Comparison of ENCODE assay signal across 8 mouse cellular contexts in genomic region chr4:41762099-41762687, GRCm38 (mm10). TPM values are rescaled to one million over a fixed set of nuclear protein-coding genes. Genes with fewer than 3 reads are reported as not detected.
DNase-seq lines count a peak whose midpoint lies in the region; ATAC-seq and TF ChIP-seq lines count a peak whose summit lies in the region.

No protein-coding gene starts in this region.

- no peaks in the 10 kb centered on the region for H3K9me3 ChIP-seq in kidney, embryonic 15.5 days (replicated peaks)
- no peaks in the 10 kb centered on the region for H3K9me3 ChIP-seq in hindbrain, embryonic 10.5 days

- H3K36me3 ChIP-seq in kidney, embryonic 15.5 days = peaks cover 30% of the 10 kb centered on the region
- peaks cover 1% of the 10 kb centered on the region; the same call in 1 of the 2 replicates for H3K36me3 ChIP-seq in kidney, adult 2 months (ENCODE audit: control insufficient read depth, insufficient read depth, low read length)
- peaks cover 6% of the 10 kb centered on the region; the same call in 1 of the 2 replicates for H3K36me3 ChIP-seq in hindbrain, embryonic 10.5 days

- peak; percentile 73 for ATAC-seq in kidney, embryonic 15.5 days (replicated peaks; ENCODE audit: low FRiP score)
- ATAC-seq in granulocyte monocyte progenitor cell, adult 5-6 weeks (replicated peaks; ENCODE audit: poor library complexity, severe bottlenecking) = no peak

- intact Hi-C loops in left cerebral cortex, postnatal 36 days (cut with DNase I) = no loop called here

- H3K4me2 ChIP-seq in kidney, embryonic 15.5 days = peak overlapping the region; percentile 69

- no peak for DNase-seq in kidney, adult 2 months
- DNase-seq in embryo, embryonic 11 days = peak; percentile 87
- DNase-seq in hindbrain, embryonic 10.5 days (ENCODE audit: low spot score) = peak; percentile 50
- DNase-seq in mesoderm, embryonic 11.5 days (ENCODE audit: low read depth, low spot score) = peak; percentile 47
- no peak for DNase-seq in left cerebral cortex, postnatal 36 days (ENCODE audit: low spot score in 2 of 2)
- no peak for DNase-seq in urinary bladder, adult 18-20 months (ENCODE audit: low spot score in 2 of 2)

- WGBS in kidney, embryonic 15.5 days = 20% methylated on average over 8 of the region's 8 CpGs
- 61% methylated on average over 8 of the region's 8 CpGs for WGBS in kidney, adult 2 months
- 36% methylated on average over 8 of the region's 8 CpGs for WGBS in hindbrain, embryonic 10.5 days

- H3K27ac ChIP-seq in kidney, embryonic 15.5 days = peak overlapping the region; percentile 89
- no peak overlapping the region for H3K27ac ChIP-seq in kidney, adult 2 months (ENCODE audit: insufficient read depth, low read depth, low read length)
- H3K27ac ChIP-seq in hindbrain, embryonic 10.5 days = peak overlapping the region; percentile 89

- H3K4me3 ChIP-seq in kidney, embryonic 15.5 days (replicated peaks) = peak overlapping the region; percentile 46
- no peak overlapping the region for H3K4me3 ChIP-seq in kidney, adult 2 months (ENCODE audit: insufficient read depth, low read depth, low read length)
- peak overlapping the region; percentile 54 for H3K4me3 ChIP-seq in hindbrain, embryonic 10.5 days

- peaks cover 54% of the 10 kb centered on the region for H3K4me1 ChIP-seq in kidney, embryonic 15.5 days
- H3K4me1 ChIP-seq in kidney, adult 2 months (ENCODE audit: control insufficient read depth, insufficient read depth, low read length) = peaks cover 19% of the 10 kb centered on the region; the same call in 1 of the 2 replicates
- H3K4me1 ChIP-seq in hindbrain, embryonic 10.5 days (replicated peaks) = peaks cover 38% of the 10 kb centered on the region

- no peak for TF ChIP-seq POLR2A in kidney, adult 2 months (IDR thresholded peaks at IDR 0.05; ENCODE audit: low read depth, low read length)

- H3K9ac ChIP-seq in kidney, embryonic 15.5 days = peak overlapping the region; percentile 35; the same call in 1 of the 2 replicates

- no peaks in the 10 kb centered on the region for H3K27me3 ChIP-seq in kidney, embryonic 15.5 days
- no peaks in the 10 kb centered on the region for H3K27me3 ChIP-seq in kidney, adult 2 months (replicated peaks; ENCODE audit: control insufficient read depth, insufficient read depth, low read length)
- no peaks in the 10 kb centered on the region for H3K27me3 ChIP-seq in hindbrain, embryonic 10.5 days (ENCODE audit: insufficient read depth, poor library complexity, severe bottlenecking)

- no peak for TF ChIP-seq CTCF in kidney, adult 2 months (conservative IDR thresholded peaks at IDR 0.05; ENCODE audit: insufficient read depth, insufficient read length, low read depth, low read length)

RNA-seq across cellular contexts. Expression of gene Sigmar1, which starts 6.2 kb away (rescaled TPM):
- polyA plus RNA-seq in kidney, embryonic 15.5 days (2015; fragmentation: Nextera tagmentation; extraction: Ambion mirVana) = 79.7 and 87.4 TPM in 2 replicates
- 60.6 and 69.7 TPM in 2 replicates for polyA plus RNA-seq in kidney, adult 2 months (2012; rRNA removed)
- polyA plus RNA-seq in hindbrain, embryonic 10.5 days (2016; fragmentation: Nextera tagmentation; extraction: Ambion mirVana) = 77.4 and 89.4 TPM in 2 replicates
- 46.7 and 68.6 TPM in 2 replicates for total RNA-seq in granulocyte monocyte progenitor cell, adult 5-6 weeks (2014; fragmentation: Nextera tagmentation)
- 32.9 and 59.9 TPM in 2 replicates for total RNA-seq in granulocyte monocyte progenitor cell, adult 5-6 weeks (2017)
- 10 to 100 TPM; 54.3 to 57.7 TPM for total RNA-seq in left cerebral cortex, postnatal 36 days (2021)

RNA-seq across cellular contexts. Expression of gene Galt, which starts 7.2 kb away (rescaled TPM):
- 50.7 and 52.5 TPM in 2 replicates for polyA plus RNA-seq in kidney, embryonic 15.5 days (2015; fragmentation: Nextera tagmentation; extraction: Ambion mirVana)
- 162 and 175 TPM in 2 replicates for polyA plus RNA-seq in kidney, adult 2 months (2012; rRNA removed)
- polyA plus RNA-seq in hindbrain, embryonic 10.5 days (2016; fragmentation: Nextera tagmentation; extraction: Ambion mirVana) = 22.9 and 24.3 TPM in 2 replicates
- total RNA-seq in granulocyte monocyte progenitor cell, adult 5-6 weeks (2014; fragmentation: Nextera tagmentation) = 26.7 and 27.2 TPM in 2 replicates
- total RNA-seq in granulocyte monocyte progenitor cell, adult 5-6 weeks (2017) = 33.0 and 39.2 TPM in 2 replicates
- total RNA-seq in left cerebral cortex, postnatal 36 days (2021) = 10 to 100 TPM; 81.0 to 94.7 TPM

RNA-seq across cellular contexts. Expression of gene Ccl27a, which starts 11.9 kb away (rescaled TPM):
- 36.5 and 42.4 TPM in 2 replicates for polyA plus RNA-seq in kidney, embryonic 15.5 days (2015; fragmentation: Nextera tagmentation; extraction: Ambion mirVana)
- 49.2 and 54.0 TPM in 2 replicates for polyA plus RNA-seq in kidney, adult 2 months (2012; rRNA removed)
- 51.0 and 86.2 TPM in 2 replicates for polyA plus RNA-seq in hindbrain, embryonic 10.5 days (2016; fragmentation: Nextera tagmentation; extraction: Ambion mirVana)
- 25.1 and 25.6 TPM in 2 replicates for total RNA-seq in granulocyte monocyte progenitor cell, adult 5-6 weeks (2014; fragmentation: Nextera tagmentation)
- total RNA-seq in granulocyte monocyte progenitor cell, adult 5-6 weeks (2017) = 5.4 and 10.3 TPM in 2 replicates
- total RNA-seq in left cerebral cortex, postnatal 36 days (2021) = 100 to 1,000 TPM; 244 to 288 TPM

RNA-seq across cellular contexts. Expression of gene Arid3c, which starts 31.3 kb away (rescaled TPM):
- polyA plus RNA-seq in kidney, embryonic 15.5 days (2015; fragmentation: Nextera tagmentation; extraction: Ambion mirVana) = 0.12 and 0.17 TPM in 2 replicates
- polyA plus RNA-seq in kidney, adult 2 months (2012; rRNA removed) = not detected in 2 replicates
- polyA plus RNA-seq in hindbrain, embryonic 10.5 days (2016; fragmentation: Nextera tagmentation; extraction: Ambion mirVana) = 0.36 and 0.88 TPM in 2 replicates
- total RNA-seq in granulocyte monocyte progenitor cell, adult 5-6 weeks (2014; fragmentation: Nextera tagmentation) = not detected in 2 replicates
- total RNA-seq in granulocyte monocyte progenitor cell, adult 5-6 weeks (2017) = not detected in 2 replicates
- total RNA-seq in left cerebral cortex, postnatal 36 days (2021) = under 1 TPM in 1 of 2 experiments, not detected in 1; 0.36 TPM

RNA-seq across cellular contexts. Expression of gene Dctn3, which starts 39.2 kb away (rescaled TPM):
- polyA plus RNA-seq in kidney, embryonic 15.5 days (2015; fragmentation: Nextera tagmentation; extraction: Ambion mirVana) = 128 and 132 TPM in 2 replicates
- 76.0 and 92.6 TPM in 2 replicates for polyA plus RNA-seq in kidney, adult 2 months (2012; rRNA removed)
- 171 and 232 TPM in 2 replicates for polyA plus RNA-seq in hindbrain, embryonic 10.5 days (2016; fragmentation: Nextera tagmentation; extraction: Ambion mirVana)
- total RNA-seq in granulocyte monocyte progenitor cell, adult 5-6 weeks (2014; fragmentation: Nextera tagmentation) = 56.6 and 61.4 TPM in 2 replicates
- total RNA-seq in granulocyte monocyte progenitor cell, adult 5-6 weeks (2017) = 45.6 and 72.8 TPM in 2 replicates
- total RNA-seq in left cerebral cortex, postnatal 36 days (2021) = 100 to 1,000 TPM; 159 to 187 TPM

Comparison
In these comparisons a context has a peak if more than half of its experiments do, and no peak if none do; other contexts are left out.
1. DNase-seq: peak in embryo, embryonic 11 days (single experiment), hindbrain, embryonic 10.5 days (single experiment) and mesoderm, embryonic 11.5 days (single experiment); none in kidney, adult 2 months (single experiment), left cerebral cortex, postnatal 36 days (0 of 2) and urinary bladder, adult 18-20 months (0 of 2).